Mouse (Mus musculus): ENCODE data around the gene Brca2. TPM values are rescaled to one million over a fixed set of nuclear protein-coding genes. Genes with fewer than 3 reads are reported as not detected.

Brca2 gene
- polyA plus RNA-seq (2012): 6.0 and 7.3 TPM in 2 replicates

DNA sequence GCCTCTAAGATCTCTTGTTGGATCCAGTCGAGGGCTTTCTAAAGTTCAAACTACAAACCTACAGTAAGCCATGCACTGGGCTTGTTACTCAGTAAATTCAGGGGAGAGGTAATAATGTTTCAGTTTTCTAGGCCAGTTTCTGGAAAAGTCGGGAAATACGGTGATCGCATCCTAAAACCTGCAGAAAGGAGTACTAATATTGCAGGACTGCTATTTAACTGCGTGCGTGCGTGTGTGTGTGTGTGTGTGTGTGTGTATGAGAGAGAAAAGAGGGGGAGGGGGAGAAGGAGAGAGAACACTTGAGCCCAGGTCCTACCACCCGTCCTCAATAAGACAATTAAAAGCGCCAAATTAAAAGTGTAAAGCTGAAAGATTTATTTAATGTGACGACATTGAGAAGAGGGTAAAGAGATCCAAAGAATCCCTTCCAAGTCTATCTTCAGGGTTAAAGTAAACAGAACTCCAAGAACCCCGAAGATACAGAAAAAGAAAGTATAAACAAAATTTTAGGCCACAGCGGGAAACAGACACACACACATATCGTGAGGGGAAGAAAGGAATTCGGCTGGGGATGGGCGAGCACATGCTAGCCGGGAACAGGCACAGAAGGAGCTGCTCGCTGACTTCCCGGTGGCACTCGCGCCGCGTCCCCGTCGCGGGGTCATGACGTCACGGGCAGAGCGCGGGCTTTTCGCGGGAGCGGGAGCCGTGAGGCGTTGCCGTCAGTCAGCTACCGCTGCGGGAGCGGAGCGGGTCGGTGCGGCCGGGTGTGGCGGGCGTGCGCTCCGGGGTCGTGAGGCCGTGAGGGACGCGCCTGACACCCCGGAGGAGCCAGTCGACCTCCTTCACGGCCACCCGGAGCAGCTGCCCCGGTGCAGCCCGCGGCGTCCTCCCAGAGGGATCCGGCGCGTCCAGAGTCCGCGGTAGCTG lies at the start of gene Brca2:
TSS of gene Brca2 (plus strand) at position 694 of the 930 bp plus-strand sequence.

DNA sequence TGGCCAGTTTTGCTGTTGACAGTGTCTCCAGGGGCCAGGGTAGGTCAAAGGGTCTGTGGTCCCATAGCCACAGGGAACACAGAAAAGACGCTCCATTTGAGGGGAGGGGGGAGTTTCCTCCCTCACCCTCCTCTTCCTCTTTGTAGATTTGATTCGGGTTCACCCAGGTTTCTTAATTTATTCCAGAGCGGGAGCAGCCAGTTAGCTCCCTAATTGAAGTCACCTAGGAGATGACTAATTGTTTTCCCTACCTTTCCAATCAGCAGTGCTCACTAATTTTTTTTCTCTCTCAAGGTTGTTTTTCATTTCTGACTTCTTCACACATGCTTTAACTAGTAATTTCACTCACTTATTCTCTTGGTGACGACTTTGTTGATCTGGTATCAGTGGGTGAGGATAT lies 4.4 kb upstream of the Brca2 start, which contains the start of gene Zar1l:
TSS of gene Zar1l (minus strand) at position 101 of the 400 bp plus-strand sequence.

DNA sequence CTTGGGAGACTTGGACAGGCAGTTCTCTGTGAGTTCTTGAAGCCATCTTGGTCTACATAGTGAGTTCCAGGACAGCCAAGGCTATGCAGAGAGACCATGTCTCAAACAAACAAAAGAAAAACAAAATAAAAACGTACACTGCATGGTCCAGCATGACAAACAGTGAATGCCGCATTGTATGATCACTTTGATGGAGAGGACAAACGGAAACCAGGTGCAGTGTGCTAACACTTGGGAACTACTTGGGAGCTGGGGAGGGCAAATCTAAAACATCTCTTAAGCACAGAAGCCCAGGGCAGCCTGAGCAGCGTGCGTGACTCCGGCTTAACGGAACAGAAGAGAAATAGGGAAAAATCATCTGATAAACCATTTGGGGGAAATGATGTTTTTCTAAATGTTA lies 74.7 kb downstream of the Brca2 start, which contains the start of gene N4bp2l1:
TSS of gene N4bp2l1 (minus strand) at position 101 of the 400 bp plus-strand sequence.

Other genes starting within 250 kb of the Brca2 start
- not detected in 2 replicates for gene Zar1l, start 4.5 kb upstream of the Brca2 start, polyA plus RNA-seq (2012)
- gene N4bp2l1, start 74.6 kb downstream of the Brca2 start, polyA plus RNA-seq (2012): 32.1 and 34.0 TPM in 2 replicates
- gene N4bp2l2, start 143.6 kb downstream of the Brca2 start, polyA plus RNA-seq (2012): 27.2 and 32.2 TPM in 2 replicates
- 2.7 and 3.8 TPM in 2 replicates for gene Pds5b, start 151.1 kb downstream of the Brca2 start, polyA plus RNA-seq (2012)

Measured in megakaryocyte-erythroid progenitor cell, adult 5 weeks (primary cell).